Mouse (Mus musculus): ENCODE data around the gene Nup188.

DNA sequence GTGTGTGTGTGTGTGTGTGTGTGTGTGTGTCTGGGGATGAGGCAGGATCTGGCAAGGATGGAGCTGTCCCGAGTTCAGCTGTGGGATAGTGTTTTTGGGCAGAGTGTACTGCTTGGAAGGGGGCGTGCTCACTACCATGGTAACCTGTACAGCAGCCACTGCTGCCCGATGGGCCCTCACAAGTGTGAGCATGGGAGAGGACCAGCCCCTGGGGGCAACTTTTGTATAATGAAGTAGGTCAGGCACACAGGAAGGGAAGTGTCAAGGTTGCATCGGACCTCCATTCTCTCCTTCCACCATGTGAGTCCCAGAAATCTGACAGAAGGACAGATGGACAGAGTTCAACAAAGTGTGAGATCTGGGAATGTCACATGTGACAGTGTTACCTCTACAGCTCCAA is 38.5 kb upstream of the Nup188 start:
- TF ChIP-seq POLR2A (IDR thresholded peaks at IDR 0.05; ENCODE audit: low read depth, low read length) (no peak), CTCF (conservative IDR thresholded peaks at IDR 0.05; ENCODE audit: insufficient read depth, insufficient read length, low read depth, low read length) (no peak)
